Mouse (Mus musculus) liver, embryonic 14.5 days (tissue): ENCODE data around the gene Ptgir.

ENCODE experiments used
- CTCF ChIP-seq: IDR thresholded peaks from 2 replicates; pipeline ENCODE4 v1.5.1; 2016; ENCODE audit warnings: antibody characterized with exemption, low read depth, control low read depth
- EP300 ChIP-seq: IDR thresholded peaks from 2 replicates; pipeline ENCODE4 v1.6.1; 2016; ENCODE audit warnings: antibody characterized with exemption, low read depth

GRCm38 (mm10) chr7:16920150-16920579, 13.9 kb downstream of the Ptgir start:
- TF ChIP-seq EP300 (no peak), CTCF (no peak)
